Mouse (Mus musculus) heart, postnatal 0 days (tissue): ENCODE measurements at regions not wholly inside any gene's neighbourhood (a gene's known extent, or its start where the extent isn't known, plus 50 kb on each side); places are given as distances from the start of the nearest gene placed in this dataset.

Source experiments
- ATAC-seq: fragments of 200-750 bp; cut with Nextera tagmentation; 2 replicates; pipeline ENCODE4 v1.8.0; 2017; ENCODE audit warnings: low read depth, moderate number of reproducible peaks, moderate library complexity; ENCODE audit not compliant: insufficient read depth
- DNase-seq: peaks from one replicate; pipeline ENCODE4 v3.0.0-alpha.2; 2016; ENCODE audit warnings: low spot score
- H3K27ac ChIP-seq: fragments of 300-500 bp; sonication (generic); 2 replicates; pipeline ENCODE4 v1.5.1; 2014; ENCODE audit warnings: low read depth, mild to moderate bottlenecking
- H3K27me3 ChIP-seq: fragments of 300-500 bp; sonication (generic); 2 replicates; pipeline ENCODE4 v1.6.1; 2014; ENCODE audit warnings: low read length, mixed read lengths; ENCODE audit not compliant: control insufficient read depth, insufficient read depth
- H3K36me3 ChIP-seq: fragments of 300-500 bp; sonication (generic); replicated peaks from 2 replicates; pipeline ENCODE4 v1.6.1; 2014; ENCODE audit warnings: low read length, mixed read lengths; ENCODE audit not compliant: control insufficient read depth, insufficient read depth
- H3K4me1 ChIP-seq: fragments of 300-500 bp; sonication (generic); 2 replicates; pipeline ENCODE4 v1.6.1; 2014; ENCODE audit warnings: antibody characterized with exemption; ENCODE audit not compliant: control insufficient read depth, insufficient read depth
- H3K4me2 ChIP-seq: fragments of 300-500 bp; sonication (generic); 2 replicates; pipeline ENCODE4 v1.6.1; 2014; ENCODE audit warnings: low read depth, mild to moderate bottlenecking, low read length, moderate library complexity
- H3K4me3 ChIP-seq: fragments of 300-500 bp; sonication (generic); 2 replicates; pipeline ENCODE4 v1.5.1; 2014; ENCODE audit warnings: low read depth, low read length
- H3K9ac ChIP-seq: fragments of 300-500 bp; sonication (generic); replicated peaks from 2 replicates; pipeline ENCODE4 v1.6.1; 2014; ENCODE audit warnings: low read depth, low read length, mixed read lengths
- H3K9me3 ChIP-seq: fragments of 300-500 bp; sonication (generic); replicated peaks from 2 replicates; pipeline ENCODE4 v1.6.1; 2016; ENCODE audit warnings: low read length; ENCODE audit not compliant: control insufficient read depth
- CTCF ChIP-seq: IDR thresholded peaks from 2 replicates; pipeline ENCODE4 v1.5.1; 2016; ENCODE audit warnings: antibody characterized with exemption, control low read depth, low read depth
- EP300 ChIP-seq: IDR thresholded peaks from 2 replicates; pipeline ENCODE4 v1.6.1; 2016; ENCODE audit warnings: antibody characterized with exemption, low read depth
- WGBS: fragments of 180-500 bp; shearing (Covaris S2); extraction: QIAGEN DNeasy Blood & Tissue Kit; methylation state at CpG from one replicate; pipeline ENCODE4 v1.1.7; 2014; 5-methylcytosine and 5-hydroxymethylcytosine counted together

GRCm38 (mm10) chr11:44272268-44272667 lies 127.6 kb upstream of the Il12b start:
- no peaks in the 10 kb centered on the region for H3K27me3 ChIP-seq
- H3K27ac ChIP-seq, result no peak overlapping the region
- no peak for ATAC-seq
- H3K9ac ChIP-seq, result no peak overlapping the region
- no peaks in the 10 kb centered on the region for H3K36me3 ChIP-seq
- no peak overlapping the region for H3K4me3 ChIP-seq
- H3K4me2 ChIP-seq, result no peak overlapping the region
- no peaks in the 10 kb centered on the region for H3K9me3 ChIP-seq
- no peak for DNase-seq
- H3K4me1 ChIP-seq, result no peaks in the 10 kb centered on the region
- TF ChIP-seq EP300 (no peak), CTCF (no peak)

- Histone ChIP-seq H3K4me2 (no peak overlapping the region), H3K27me3 (no peaks in the 10 kb centered on the region), H3K9me3 (no peaks in the 10 kb centered on the region), H3K4me1 (no peaks in the 10 kb centered on the region), H3K27ac (no peak overlapping the region), H3K4me3 (no peak overlapping the region), H3K36me3 (no peaks in the 10 kb centered on the region), H3K9ac (no peak overlapping the region)
- no peak for DNase-seq
- 65% methylated on average over 7 of the region's 7 CpGs for WGBS
- no peak for ATAC-seq
- TF ChIP-seq EP300, result no peak
- TF ChIP-seq CTCF, result no peak
Measured at GRCm38 (mm10) chr11:44278521-44279208, 121.2 kb upstream of the Il12b start.

GRCm38 (mm10) chr11:44285961-44286360 lies 113.9 kb upstream of the Il12b start:
- ATAC-seq (no peak), DNase-seq (no peak)
- Histone ChIP-seq H3K4me1 (no peaks in the 10 kb centered on the region), H3K4me2 (no peak overlapping the region), H3K36me3 (no peaks in the 10 kb centered on the region), H3K9ac (no peak overlapping the region), H3K9me3 (no peaks in the 10 kb centered on the region), H3K27ac (no peak overlapping the region), H3K4me3 (no peak overlapping the region), H3K27me3 (no peaks in the 10 kb centered on the region)
- TF ChIP-seq CTCF, result no peak
- 82% methylated on average over 2 of the region's 2 CpGs for WGBS

GRCm38 (mm10) chr11:44288825-44289224 lies 111.0 kb upstream of the Il12b start:
- 74% methylated on average over 1 of the region's 1 CpGs for WGBS
- no peak for TF ChIP-seq EP300
- TF ChIP-seq CTCF, result no peak
- Histone ChIP-seq H3K4me2 (no peak overlapping the region), H3K36me3 (no peaks in the 10 kb centered on the region), H3K27ac (no peak overlapping the region), H3K9ac (no peak overlapping the region), H3K9me3 (no peaks in the 10 kb centered on the region), H3K27me3 (no peaks in the 10 kb centered on the region), H3K4me1 (no peaks in the 10 kb centered on the region), H3K4me3 (no peak overlapping the region)
- ATAC-seq, result no peak
- no peak for DNase-seq

GRCm38 (mm10) chr11:44303786-44304185 lies 96.1 kb upstream of the Il12b start:
- 82% methylated on average over 8 of the region's 8 CpGs for WGBS
- H3K4me1 ChIP-seq, result no peaks in the 10 kb centered on the region
- DNase-seq, result no peak
- TF ChIP-seq EP300 (no peak), CTCF (no peak)
- H3K4me2 ChIP-seq, result no peak overlapping the region
- H3K9me3 ChIP-seq, result no peaks in the 10 kb centered on the region
- no peaks in the 10 kb centered on the region for H3K27me3 ChIP-seq
- H3K9ac ChIP-seq, result no peak overlapping the region
- H3K27ac ChIP-seq, result no peak overlapping the region
- ATAC-seq, result no peak
- H3K4me3 ChIP-seq, result no peak overlapping the region
- no peaks in the 10 kb centered on the region for H3K36me3 ChIP-seq

- Histone ChIP-seq H3K27me3 (no peaks in the 10 kb centered on the region), H3K4me3 (no peak overlapping the region), H3K27ac (no peak overlapping the region), H3K9me3 (no peaks in the 10 kb centered on the region), H3K4me1 (no peaks in the 10 kb centered on the region), H3K36me3 (no peaks in the 10 kb centered on the region), H3K4me2 (no peak overlapping the region), H3K9ac (no peak overlapping the region)
- no peak for DNase-seq
- WGBS, result 78% methylated on average over 8 of the region's 8 CpGs
- ATAC-seq, result no peak
- TF ChIP-seq CTCF (no peak), EP300 (no peak)
Measured at GRCm38 (mm10) chr11:44316061-44316460, 83.8 kb upstream of the Il12b start.
